Mouse (Mus musculus) brain, embryonic 14.5 days (tissue): ENCODE measurements around the gene Fndc7. TPM values are rescaled to one million over a fixed set of nuclear protein-coding genes. Genes with fewer than 3 reads are reported as not detected.
"Not testable (repeated sequence)": the region's sequence is repeated elsewhere in the genome, so short reads cannot be mapped to it uniquely, and the experiment has no call there.

Source experiments
- DNase-seq: peaks from one replicate; pipeline ENCODE4 v3.0.0-alpha.2; 2011; ENCODE audit warnings: low read depth
- CTCF ChIP-seq: fragments of 200-500 bp; IDR thresholded peaks from 2 replicates; pipeline ENCODE4 v1.5.1; 2012; ENCODE audit warnings: inconsistent platforms, mild to moderate bottlenecking, moderate library complexity, borderline replicate concordance; ENCODE audit not compliant: insufficient read depth, insufficient read length; ENCODE audit errors: extremely low read depth
- POLR2A ChIP-seq: fragments of 200-500 bp; IDR thresholded peaks from 2 replicates; pipeline ENCODE4 v1.6.1; 2012; ENCODE audit warnings: mild to moderate bottlenecking, inconsistent platforms, borderline replicate concordance; ENCODE audit not compliant: poor library complexity, insufficient read depth, insufficient read length, severe bottlenecking; ENCODE audit errors: extremely low read depth
- polyA plus RNA-seq: library from polyadenylated mRNA; depleted of rRNA; stranded (reverse); fragments of >200 nt; gene quantifications from 2 replicates; pipeline ENCODE4 v1.2.3, GENCODE M21; 2012

Fndc7 gene
- polyA plus RNA-seq, 1 experiment, result 0.11 TPM

DNA sequence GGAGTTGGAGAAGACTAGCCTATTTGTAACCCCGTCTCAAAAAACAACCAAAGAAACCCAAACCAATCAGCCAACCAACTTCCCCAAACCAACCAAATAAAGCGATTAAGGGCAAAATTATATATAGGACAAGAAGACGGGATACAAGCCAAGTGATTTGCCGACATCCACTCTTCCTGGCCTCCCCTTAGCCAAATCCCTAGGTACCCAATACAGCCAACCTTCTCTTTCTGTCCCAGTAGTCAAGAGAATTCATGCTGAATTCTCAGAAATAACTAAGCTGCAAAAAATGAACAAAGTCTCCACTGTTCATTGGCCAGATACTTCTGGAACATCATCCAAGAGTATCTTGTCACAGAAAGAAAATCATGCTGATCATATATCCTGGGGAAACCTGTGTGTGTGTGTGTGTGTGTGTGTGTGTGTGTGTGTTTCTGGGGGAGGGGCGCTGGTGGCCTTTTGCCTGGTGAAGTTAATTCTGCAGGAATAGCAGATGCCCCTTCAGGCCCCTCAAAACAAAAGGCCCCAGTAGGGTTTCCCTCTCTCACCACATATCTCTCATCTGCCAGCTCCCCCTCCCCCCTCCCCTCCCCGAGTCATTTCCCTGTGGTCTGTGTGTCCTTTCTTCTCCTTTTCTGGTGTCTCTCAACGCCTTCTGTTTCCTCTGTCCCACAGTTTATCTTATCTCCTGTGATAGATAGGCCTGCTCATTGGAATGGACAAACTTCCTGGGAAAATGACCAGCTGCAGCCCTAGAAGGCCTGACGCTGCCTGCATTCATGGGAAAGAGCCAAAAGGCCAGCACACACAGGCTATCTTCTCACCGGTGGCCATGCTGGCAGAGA lies 3.9 kb downstream of the Fndc7 start:
- DNase-seq, result peak; percentile 29
- TF ChIP-seq CTCF (no peak), POLR2A (no peak)

DNA sequence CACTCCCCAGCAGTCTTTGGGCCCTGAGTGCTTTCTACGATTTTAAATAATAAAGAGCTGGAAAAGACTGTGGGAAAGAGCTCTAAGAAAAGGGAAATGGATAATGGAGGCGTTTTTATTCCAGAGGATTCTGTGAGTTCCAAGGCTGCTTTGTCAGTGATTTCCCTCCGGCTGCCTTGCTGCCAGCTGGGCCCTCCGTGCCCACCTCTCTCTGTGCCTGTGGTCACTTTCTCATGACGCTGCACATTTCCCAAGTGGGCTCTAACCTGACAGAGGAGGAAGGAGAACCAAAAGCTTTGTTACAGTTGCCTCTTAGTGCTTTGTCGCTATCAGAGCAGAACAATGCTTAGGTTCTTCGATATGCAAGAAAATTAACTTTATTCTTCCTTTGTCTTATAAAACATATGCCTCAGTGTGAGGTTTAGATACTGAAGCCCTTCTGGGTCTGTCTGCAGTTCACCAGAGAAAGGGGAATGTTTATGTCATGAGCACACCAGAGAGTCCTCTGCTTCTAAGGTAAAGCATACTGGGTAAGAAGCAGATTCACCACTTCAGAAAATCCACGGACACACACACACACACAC lies 5.0 kb downstream of the Fndc7 start:
- no peak for TF ChIP-seq POLR2A
- no peak for TF ChIP-seq CTCF

DNA sequence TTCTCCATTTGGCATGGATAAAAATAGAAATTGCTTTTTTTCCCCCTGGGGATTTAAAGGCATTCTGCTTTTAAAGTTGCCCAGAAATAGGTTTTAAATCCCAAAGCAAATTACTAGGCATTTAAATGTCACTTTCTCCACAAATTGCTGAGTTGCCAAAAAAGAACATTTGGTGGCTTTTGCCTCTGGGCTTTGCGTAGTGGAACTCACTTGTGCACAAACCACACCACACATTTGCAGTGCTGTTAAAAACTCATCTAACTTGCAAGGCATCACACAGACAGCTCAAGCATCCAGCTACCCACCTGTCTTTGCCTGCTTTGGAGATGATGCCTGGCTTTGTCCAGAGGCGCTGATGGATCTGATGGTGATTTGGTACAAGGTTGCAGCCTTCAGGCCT lies 6.7 kb downstream of the Fndc7 start:
- peak; percentile 12 for DNase-seq
- TF ChIP-seq CTCF (no peak), POLR2A (no peak)

More for the DNA sequence above, 5.0 kb downstream of the Fndc7 start:
- peak; percentile 58 for DNase-seq

DNA sequence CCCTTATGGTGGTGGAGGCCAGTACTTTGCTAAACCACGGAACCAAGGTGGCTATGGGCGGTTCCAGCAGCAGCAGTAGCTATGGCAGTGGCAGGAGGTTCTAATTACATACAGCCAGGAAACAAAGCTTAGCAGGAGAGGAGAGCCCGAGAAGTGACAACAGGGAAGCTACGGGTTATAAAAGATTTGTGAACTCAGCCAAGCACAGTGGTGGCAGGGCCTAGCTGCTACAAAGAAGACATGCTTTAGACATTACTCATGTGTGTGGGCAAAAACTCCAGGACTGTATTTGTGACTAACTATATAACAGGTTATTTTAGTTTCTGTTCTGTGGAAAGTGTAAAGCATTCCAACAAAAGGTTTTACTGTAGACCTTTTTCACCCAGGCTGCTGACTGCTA lies 7.9 kb downstream of the Fndc7 start:
- DNase-seq, result not testable (repeated sequence)

DNA sequence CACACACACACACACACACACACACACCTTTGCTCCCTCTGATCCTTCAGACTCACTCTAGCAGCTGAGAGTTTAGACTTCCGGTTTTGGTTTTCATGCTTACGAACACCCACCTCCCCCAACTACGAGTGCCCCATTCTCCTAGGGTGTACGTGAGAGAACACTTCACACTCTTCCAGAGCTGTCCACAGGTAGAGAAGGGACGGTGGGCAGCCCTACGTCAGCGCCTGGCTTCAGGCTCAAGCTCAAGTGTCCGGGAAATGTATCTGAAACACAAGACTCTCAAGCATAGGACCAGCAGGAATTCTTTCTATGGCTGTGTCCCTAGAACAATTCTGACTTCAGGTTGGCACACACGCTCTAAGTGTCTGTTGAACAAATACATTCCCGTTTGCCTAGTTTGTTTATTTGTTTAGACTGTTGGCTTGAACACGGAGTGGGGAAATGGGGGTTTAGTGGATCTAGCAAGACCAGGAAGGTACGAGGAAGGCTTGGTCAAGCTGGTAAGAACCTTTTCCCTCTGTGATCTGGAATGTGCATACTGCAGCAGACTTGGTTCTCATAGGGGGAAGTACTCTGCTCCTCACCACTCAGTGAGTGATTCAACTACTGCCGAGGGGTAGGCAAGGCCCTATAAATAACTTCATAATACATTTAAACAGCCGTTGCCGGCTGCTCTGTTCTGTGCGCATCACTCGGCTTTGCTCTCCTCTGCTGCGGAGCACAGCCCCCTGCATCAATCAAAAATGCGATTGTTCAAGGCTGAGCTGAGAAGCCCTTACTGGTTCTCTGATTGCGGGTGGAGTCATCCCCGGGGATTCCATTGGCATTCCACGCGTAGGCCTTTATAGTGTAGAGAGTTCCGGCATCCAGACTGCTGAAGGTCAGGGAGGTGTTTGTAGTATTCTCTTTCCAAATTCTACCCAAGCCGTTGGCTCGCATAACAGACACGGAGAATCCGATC lies 9.0 kb downstream of the Fndc7 start:
- no peak for DNase-seq
- TF ChIP-seq CTCF (no peak), POLR2A (no peak)

DNA sequence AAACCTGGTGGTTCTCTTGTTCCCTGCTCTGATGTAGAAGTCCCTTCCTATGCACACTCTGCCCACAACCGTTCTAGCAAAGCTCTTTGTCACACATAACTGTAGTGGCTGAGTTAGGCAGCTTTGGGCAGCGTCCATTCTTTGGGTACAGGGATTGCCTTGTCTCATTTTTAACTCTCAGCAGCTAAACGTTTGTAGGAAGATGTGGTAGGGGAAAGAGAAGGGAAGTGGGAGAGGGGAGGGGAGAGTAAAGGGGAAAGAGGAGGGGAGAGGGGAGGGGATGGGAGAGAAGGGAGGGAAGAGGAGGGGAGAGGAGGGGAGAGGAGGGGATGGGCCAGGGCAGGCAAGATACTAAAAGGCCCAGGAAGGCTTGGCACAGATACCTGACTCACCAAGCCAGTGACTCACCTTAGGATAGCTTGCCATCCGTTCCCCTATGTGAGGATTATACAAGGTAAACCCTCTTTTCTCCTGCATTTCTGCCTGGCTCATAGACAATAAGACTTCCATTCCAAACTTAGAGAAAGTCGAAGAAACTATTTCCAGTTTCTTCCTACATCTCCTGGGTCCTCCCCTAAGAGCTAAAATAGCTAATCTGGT lies 9.9 kb downstream of the Fndc7 start:
- TF ChIP-seq POLR2A (no peak), CTCF (no peak)

DNA sequence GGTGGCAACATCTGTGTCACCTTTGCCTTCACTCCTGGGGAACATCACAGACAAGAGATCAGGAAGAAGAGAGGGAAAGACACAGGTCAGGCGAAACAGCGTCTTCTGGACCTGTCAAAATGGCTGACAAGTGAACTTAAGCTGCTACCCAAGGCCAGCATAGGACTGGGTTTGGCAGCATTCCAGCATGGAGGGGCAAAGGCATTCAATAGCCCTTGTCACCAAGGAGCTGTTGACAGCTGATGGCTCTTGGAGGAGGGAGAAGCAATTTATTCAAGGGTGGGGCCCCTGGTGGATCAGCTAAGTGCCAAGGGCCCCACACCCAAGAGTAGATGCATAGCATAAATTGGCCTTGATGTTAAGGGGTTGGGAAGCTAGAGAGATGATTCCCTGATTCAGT lies 10.7 kb downstream of the Fndc7 start:
- DNase-seq, result peak; percentile 74
- TF ChIP-seq CTCF (no peak), POLR2A (no peak)

More for the DNA sequence above, 9.9 kb downstream of the Fndc7 start:
- no peak for DNase-seq

DNA sequence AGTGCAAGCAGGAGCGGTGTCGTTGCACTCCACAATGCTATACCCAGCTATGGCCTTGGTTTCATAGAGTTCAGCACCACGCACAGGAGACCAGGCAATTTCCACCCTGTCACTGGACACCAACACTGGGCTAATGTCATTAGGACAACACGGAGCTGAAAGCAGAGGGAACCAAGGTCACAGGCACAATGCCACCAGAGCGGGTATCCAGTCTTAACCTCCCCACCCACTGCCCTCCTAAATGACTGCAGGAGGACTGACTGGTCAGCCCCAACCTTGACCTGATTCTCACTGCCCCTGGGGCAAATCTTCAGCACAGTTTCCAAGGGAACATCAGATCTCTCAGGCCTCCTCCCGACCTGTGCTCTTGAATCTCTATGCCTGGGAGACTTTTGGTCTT lies 19.2 kb downstream of the Fndc7 start:
- no peak for TF ChIP-seq CTCF
- no peak for TF ChIP-seq POLR2A
- DNase-seq, result no peak

DNA sequence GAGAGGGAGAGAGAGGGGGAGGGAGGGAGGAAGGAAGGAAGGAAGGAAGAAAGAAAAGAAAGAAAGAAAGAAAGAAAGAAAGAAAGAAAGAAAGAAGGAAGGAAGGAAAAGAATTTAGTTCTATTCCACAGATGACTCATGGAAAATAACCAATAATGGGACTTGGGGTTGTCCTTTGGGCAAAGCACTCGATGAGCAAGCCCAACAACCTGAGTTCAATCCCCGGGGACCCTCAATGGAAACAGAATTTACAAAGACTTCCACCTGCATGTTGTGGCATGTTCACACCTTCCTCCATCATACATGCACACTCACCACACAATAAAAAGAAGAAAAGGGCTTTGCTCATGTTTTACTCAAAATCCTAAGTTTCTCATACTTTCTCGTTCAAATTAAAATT lies 22.4 kb downstream of the Fndc7 start:
- DNase-seq, result no peak
- TF ChIP-seq POLR2A (no peak), CTCF (no peak)

DNA sequence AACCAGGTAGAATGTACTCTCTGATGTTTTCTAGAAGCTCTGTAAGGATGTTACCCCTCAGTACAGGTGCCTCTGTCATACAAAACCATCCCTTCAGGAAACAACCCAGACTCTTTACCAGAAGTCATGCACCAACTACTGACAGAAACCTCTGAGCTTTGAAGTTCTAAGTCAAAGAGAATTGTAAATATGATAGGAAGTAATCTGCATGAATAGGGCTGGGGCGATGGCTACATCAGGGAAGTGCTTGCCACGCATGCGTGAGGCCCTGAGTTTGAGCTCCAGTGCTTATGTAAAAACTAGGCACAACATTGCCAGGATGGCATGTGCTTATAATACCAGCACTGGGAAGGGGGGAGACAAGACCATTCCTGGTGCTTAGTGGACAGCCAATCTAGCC lies 24.1 kb downstream of the Fndc7 start:
- TF ChIP-seq POLR2A (no peak), CTCF (no peak)
- DNase-seq, result no peak

DNA sequence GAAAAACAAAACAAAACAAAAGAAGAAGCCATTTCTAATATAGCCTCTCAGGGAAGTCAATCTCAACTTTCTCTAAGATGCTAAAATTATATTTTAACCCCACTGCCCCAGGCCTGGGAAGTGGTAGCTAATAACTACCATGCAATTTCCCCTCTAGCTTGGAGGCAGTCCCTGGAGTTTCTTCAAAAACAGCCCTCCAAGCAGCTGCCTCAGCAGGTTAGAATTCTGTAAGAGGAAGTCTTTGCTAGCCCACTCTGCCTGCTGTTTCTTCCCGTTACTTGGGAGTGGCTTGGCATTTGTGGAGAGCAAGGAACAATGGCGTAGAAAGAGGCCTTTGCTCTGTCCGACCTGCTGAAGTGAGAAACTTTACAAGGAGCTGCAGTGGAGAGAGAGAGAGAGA lies 24.7 kb downstream of the Fndc7 start:
- no peak for DNase-seq
- TF ChIP-seq CTCF, result no peak
- TF ChIP-seq POLR2A, result no peak
